Mouse (Mus musculus): ENCODE results near the gene Mtf1. TPM values are rescaled to one million over a fixed set of nuclear protein-coding genes. Genes with fewer than 3 reads are reported as not detected.

Gene Mtf1
- polyA plus RNA-seq, 1 experiment = 12.4 TPM

DNA sequence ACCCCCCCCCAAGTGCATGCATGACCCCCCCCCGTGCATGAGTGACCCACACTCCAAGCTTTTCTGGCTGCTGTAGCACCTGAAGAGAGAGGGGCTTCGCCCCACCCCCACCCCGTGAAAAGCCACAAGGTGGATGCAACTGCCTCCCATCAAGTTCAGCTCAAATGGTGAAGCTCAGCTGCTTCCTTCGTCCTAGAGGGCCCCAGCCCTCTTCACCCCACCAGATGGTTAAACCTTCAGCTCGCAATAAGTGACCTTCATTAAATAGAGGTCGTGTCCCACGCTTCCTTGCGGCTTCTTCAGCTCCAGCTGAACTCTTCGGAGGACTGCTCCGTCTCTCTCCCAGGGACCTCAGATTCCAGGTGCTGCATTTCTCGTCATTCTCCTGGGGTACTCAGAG is 78.7 kb downstream of the Mtf1 start, which contains the start of gene Epha10:
Gene Epha10 (plus strand): TSS at position 301 of the 400 bp plus-strand sequence.
- no peak within 1 kb of the TSS for H3K27ac ChIP-seq (ENCODE audit: insufficient read depth, low read depth, low read length)
- 9% methylated on average over 11 of the region's 11 CpGs for WGBS
- no peaks in the 10 kb centered on the region for H3K36me3 ChIP-seq (ENCODE audit: control insufficient read depth, insufficient read depth, low read length)
- TF ChIP-seq POLR2A (IDR thresholded peaks at IDR 0.05; ENCODE audit: low read depth, low read length) (no peak), CTCF (IDR thresholded peaks at IDR 0.05; ENCODE audit: extremely low read depth, insufficient read length, insufficient replicate concordance, low read depth, low read length) (no peak)
- peaks cover 6% of the 10 kb centered on the region; the same call in 1 of the 2 replicates for H3K4me1 ChIP-seq (ENCODE audit: control insufficient read depth, insufficient read depth, insufficient read length, low read length)
- H3K27me3 ChIP-seq (ENCODE audit: control insufficient read depth, insufficient read depth, low read length) = peaks cover 23% of the 10 kb centered on the region
- H3K4me3 ChIP-seq (ENCODE audit: low read depth, low read length) = no peak within 1 kb of the TSS; the same call in 1 of the 2 replicates

DNA sequence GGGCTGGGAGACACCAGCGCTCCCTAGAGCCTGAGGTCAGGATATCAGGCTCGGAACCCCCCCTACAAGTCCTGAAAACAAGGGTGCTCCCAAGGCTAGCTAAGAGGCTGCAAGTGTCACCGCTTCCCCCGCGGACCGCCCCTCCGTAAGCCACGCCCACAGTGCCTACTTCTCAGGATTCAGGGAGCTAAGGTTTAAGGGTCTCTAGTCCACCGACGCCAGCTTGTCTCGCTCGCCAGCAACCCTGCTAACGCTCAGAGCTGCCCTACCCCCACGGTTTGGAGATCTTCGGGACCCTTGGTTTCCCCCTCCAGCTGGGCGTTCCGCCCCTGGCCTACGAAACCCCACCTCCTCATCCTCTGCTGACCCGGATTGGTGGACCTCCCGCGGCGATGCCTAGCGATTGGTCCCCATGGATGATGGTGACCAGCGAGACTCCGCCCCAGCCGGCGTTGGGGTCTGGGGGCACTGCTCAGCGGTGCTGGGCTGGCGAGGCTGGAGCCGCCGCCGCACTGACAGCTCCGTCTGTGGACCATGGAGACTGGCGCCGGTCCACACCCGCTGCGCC is 79.5 kb downstream of the Mtf1 start:
- Histone ChIP-seq H3K36me3 (ENCODE audit: control insufficient read depth, insufficient read depth, low read length) (no peaks in the 10 kb centered on the region), H3K27me3 (ENCODE audit: control insufficient read depth, insufficient read depth, low read length) (peaks cover 23% of the 10 kb centered on the region), H3K27ac (ENCODE audit: insufficient read depth, low read depth, low read length) (no peak overlapping the region), H3K4me3 (ENCODE audit: low read depth, low read length) (no peak overlapping the region; the same call in 1 of the 2 replicates), H3K4me1 (ENCODE audit: control insufficient read depth, insufficient read depth, insufficient read length, low read length) (peaks cover 6% of the 10 kb centered on the region; the same call in 1 of the 2 replicates)
- TF ChIP-seq CTCF (IDR thresholded peaks at IDR 0.05; ENCODE audit: extremely low read depth, insufficient read length, insufficient replicate concordance, low read depth, low read length) (no peak), POLR2A (IDR thresholded peaks at IDR 0.05; ENCODE audit: low read depth, low read length) (no peak)
- 4% methylated on average over 37 of the region's 37 CpGs for WGBS

DNA sequence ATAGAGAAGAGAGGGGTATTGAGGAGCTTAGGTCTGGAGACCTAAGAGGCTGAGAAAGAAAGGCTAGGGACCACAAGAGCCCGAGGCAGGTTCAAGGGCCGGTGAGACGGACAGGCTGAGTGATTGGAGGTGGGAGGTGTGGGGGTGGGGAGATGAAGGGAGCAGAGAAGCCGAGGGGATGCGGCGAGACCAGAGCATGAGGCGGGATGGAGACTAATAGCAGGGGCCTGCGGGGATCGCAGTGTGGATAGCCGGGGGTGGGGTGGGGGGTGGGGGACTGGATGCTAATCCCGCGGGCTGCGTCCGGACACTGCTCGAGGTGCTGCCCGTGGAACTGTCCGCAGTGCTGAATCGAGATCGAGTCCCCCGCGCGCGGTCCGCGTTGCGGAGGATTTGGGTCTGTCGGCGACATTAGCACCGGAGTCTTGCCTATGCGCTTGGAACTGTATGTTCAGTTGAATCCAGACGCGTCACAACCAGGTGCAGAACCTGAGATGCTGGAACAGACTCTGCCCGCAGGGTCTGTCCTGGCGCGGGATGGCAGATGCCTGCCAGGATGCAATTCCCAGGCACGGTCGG is 80.3 kb downstream of the Mtf1 start:
- H3K27me3 ChIP-seq (ENCODE audit: control insufficient read depth, insufficient read depth, low read length) = peaks cover 23% of the 10 kb centered on the region
- TF ChIP-seq CTCF (IDR thresholded peaks at IDR 0.05; ENCODE audit: extremely low read depth, insufficient read length, insufficient replicate concordance, low read depth, low read length) = no peak
- TF ChIP-seq POLR2A (IDR thresholded peaks at IDR 0.05; ENCODE audit: low read depth, low read length) = no peak
- no peak overlapping the region for H3K27ac ChIP-seq (ENCODE audit: insufficient read depth, low read depth, low read length)
- H3K4me3 ChIP-seq (ENCODE audit: low read depth, low read length) = no peak overlapping the region
- peaks cover 6% of the 10 kb centered on the region; the same call in 1 of the 2 replicates for H3K4me1 ChIP-seq (ENCODE audit: control insufficient read depth, insufficient read depth, insufficient read length, low read length)
- H3K36me3 ChIP-seq (ENCODE audit: control insufficient read depth, insufficient read depth, low read length) = no peaks in the 10 kb centered on the region
- WGBS = 5% methylated on average over 37 of the region's 37 CpGs

DNA sequence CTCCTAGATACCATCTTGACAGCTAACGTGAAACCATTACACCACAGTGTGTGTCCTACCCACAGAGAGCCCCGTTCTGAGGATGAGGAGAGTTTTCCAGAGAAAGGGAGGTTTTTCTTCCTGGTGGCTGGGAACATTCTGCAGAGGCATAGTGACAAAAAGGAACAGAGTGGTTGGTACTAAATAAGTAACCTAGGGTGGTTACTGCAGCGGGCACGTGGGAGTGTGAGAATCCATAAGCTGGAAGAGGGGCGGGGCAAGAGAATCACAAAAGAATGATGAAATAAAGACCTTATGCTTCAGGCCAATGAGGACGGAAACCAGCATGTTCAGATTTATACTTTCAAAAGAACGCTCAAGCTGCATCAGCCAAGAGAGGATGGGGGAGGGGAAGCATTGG is 86.8 kb downstream of the Mtf1 start:
- no peak for TF ChIP-seq POLR2A (IDR thresholded peaks at IDR 0.05; ENCODE audit: low read depth, low read length)
- no peak overlapping the region for H3K27ac ChIP-seq (ENCODE audit: insufficient read depth, low read depth, low read length)
- no peak overlapping the region for H3K4me3 ChIP-seq (ENCODE audit: low read depth, low read length)
- WGBS = 66% methylated on average over 7 of the region's 7 CpGs
- H3K27me3 ChIP-seq (ENCODE audit: control insufficient read depth, insufficient read depth, low read length) = 0 out of 2 replicates have a peak, but pooled peaks cover 3% of the 10 kb centered on the region
- no peaks in the 10 kb centered on the region for H3K4me1 ChIP-seq (ENCODE audit: control insufficient read depth, insufficient read depth, insufficient read length, low read length)
- no peaks in the 10 kb centered on the region for H3K36me3 ChIP-seq (ENCODE audit: control insufficient read depth, insufficient read depth, low read length)

DNA sequence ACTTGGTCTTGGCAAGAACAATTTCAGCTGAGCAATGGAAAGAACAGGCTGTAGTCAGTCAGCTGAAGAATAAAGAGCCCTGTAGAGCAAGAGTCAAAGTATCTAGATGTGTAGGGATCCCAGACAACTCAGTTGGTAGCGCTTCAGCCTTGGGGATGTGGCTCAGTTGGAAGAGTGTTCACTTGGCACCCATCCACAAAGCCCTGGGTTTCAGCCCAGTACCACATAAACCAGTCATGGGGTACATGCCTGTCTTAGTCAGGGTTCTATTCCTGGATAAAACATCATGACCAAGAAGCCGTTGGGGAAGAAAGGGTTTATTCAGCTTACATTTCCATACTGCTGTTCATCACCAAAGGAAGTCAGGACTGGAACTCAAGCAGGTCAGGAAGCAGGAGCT is 88.0 kb downstream of the Mtf1 start:
- Histone ChIP-seq H3K4me3 (ENCODE audit: low read depth, low read length) (no peak overlapping the region), H3K36me3 (ENCODE audit: control insufficient read depth, insufficient read depth, low read length) (no peaks in the 10 kb centered on the region), H3K27me3 (ENCODE audit: control insufficient read depth, insufficient read depth, low read length) (peaks cover 15% of the 10 kb centered on the region), H3K4me1 (ENCODE audit: control insufficient read depth, insufficient read depth, insufficient read length, low read length) (no peaks in the 10 kb centered on the region), H3K27ac (ENCODE audit: insufficient read depth, low read depth, low read length) (no peak overlapping the region)
- TF ChIP-seq POLR2A (IDR thresholded peaks at IDR 0.05; ENCODE audit: low read depth, low read length) = no peak
- TF ChIP-seq CTCF (IDR thresholded peaks at IDR 0.05; ENCODE audit: extremely low read depth, insufficient read length, insufficient replicate concordance, low read depth, low read length) = no peak
- 83% methylated on average over 2 of the region's 2 CpGs for WGBS

DNA sequence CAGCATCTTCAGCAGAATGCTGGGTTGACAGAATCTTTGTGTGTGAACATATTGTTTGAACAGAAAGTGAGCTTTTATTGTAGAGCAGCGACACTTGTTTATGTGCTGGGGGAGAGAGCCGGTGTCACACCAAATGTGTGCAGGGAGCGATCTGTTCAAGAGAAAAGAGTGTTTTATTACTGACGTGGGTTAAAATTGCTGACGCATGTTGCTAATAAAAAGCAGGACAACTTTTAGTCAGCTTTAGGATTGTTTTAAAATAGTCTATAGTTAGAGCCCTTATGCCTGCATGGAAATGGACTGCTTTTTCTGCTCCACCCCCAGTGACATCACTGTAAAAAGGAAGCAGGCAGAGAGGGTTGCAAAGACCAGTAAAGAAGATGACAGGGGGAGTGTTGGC is 88.9 kb downstream of the Mtf1 start:
- WGBS = 74% methylated on average over 5 of the region's 5 CpGs

DNA sequence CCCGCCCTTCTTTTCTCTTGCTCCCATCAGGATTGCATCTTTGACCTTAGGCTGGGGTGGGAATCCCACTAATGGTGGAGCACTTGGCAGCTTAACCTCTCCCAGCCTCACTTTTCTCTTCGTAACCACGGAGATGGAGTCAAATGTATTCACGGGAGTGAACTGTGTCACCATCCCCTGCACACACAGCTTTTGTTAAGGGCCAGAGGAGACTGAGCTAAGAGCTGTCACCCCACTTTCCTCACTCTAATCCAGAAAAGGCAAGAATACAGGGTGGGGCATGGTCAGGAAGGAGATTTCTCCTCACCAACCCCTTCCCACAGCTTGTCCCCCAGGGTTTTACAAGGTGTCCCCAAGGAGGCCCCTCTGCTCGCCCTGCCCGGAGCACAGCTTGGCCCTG is 91.9 kb downstream of the Mtf1 start:
- Histone ChIP-seq H3K36me3 (ENCODE audit: control insufficient read depth, insufficient read depth, low read length) (no peaks in the 10 kb centered on the region), H3K27me3 (ENCODE audit: control insufficient read depth, insufficient read depth, low read length) (peaks cover 19% of the 10 kb centered on the region), H3K4me3 (ENCODE audit: low read depth, low read length) (no peak overlapping the region), H3K4me1 (ENCODE audit: control insufficient read depth, insufficient read depth, insufficient read length, low read length) (no peaks in the 10 kb centered on the region), H3K27ac (ENCODE audit: insufficient read depth, low read depth, low read length) (no peak overlapping the region)
- WGBS = 30% methylated on average over 6 of the region's 6 CpGs
- no peak for TF ChIP-seq POLR2A (IDR thresholded peaks at IDR 0.05; ENCODE audit: low read depth, low read length)
- TF ChIP-seq CTCF (IDR thresholded peaks at IDR 0.05; ENCODE audit: extremely low read depth, insufficient read length, insufficient replicate concordance, low read depth, low read length) = no peak

More for the DNA sequence above, 88.9 kb downstream of the Mtf1 start:
- no peaks in the 10 kb centered on the region for H3K36me3 ChIP-seq (ENCODE audit: control insufficient read depth, insufficient read depth, low read length)
- TF ChIP-seq POLR2A (IDR thresholded peaks at IDR 0.05; ENCODE audit: low read depth, low read length) (no peak), CTCF (IDR thresholded peaks at IDR 0.05; ENCODE audit: extremely low read depth, insufficient read length, insufficient replicate concordance, low read depth, low read length) (no peak)
- no peak overlapping the region for H3K4me3 ChIP-seq (ENCODE audit: low read depth, low read length)
- no peak overlapping the region for H3K27ac ChIP-seq (ENCODE audit: insufficient read depth, low read depth, low read length)
- no peaks in the 10 kb centered on the region for H3K4me1 ChIP-seq (ENCODE audit: control insufficient read depth, insufficient read depth, insufficient read length, low read length)
- H3K27me3 ChIP-seq (ENCODE audit: control insufficient read depth, insufficient read depth, low read length) = peaks cover 21% of the 10 kb centered on the region

Data from small intestine, adult 2 months (tissue).